Mouse (Mus musculus) adrenal gland, postnatal 14 days (tissue): ENCODE data around the gene Arl14. TPM values are rescaled to one million over a fixed set of nuclear protein-coding genes. Genes with fewer than 3 reads are reported as not detected.
"Not testable (repeated sequence)": the region's sequence is repeated elsewhere in the genome, so short reads cannot be mapped to it uniquely, and the experiment has no call there.

ENCODE experiments used
- DNase-seq: peaks from one replicate; pipeline ENCODE4 v3.0.0; 2021; ENCODE audit warnings: mixed read lengths
- total RNA-seq: library from RNA; stranded (reverse); gene quantifications from 2 replicates; pipeline ENCODE4 v1.2.3, GENCODE M21; 2021

Gene Arl14
- total RNA-seq, 1 experiment from 2014 or later = not detected

DNA sequence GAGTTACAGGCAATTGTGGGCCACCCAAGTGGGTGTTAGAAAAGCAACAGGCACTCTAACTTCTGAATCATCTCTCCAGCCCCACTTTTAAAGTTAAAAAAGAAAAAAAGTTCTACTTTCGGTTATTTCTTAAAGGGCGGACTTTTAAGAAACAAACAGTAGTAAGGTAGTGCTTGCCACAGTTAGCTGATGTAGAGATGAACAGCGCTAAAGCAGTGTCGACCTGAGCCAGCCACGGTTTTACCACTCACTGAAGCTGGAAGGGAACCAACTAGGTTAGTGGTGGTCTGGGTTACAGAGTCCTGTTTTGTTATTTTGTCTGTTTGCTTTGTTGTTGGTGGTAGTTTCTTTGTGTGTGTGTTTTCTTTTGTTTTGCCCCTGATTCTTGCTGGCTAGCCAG, 8.8 kb upstream of the Arl14 start:
- DNase-seq = no peak

GRCm38 (mm10) chr3:69214566-69214965, 7.7 kb upstream of the Arl14 start:
- DNase-seq = no peak

- DNase-seq = no peak
Observed at GRCm38 (mm10) chr3:69222502-69222900, 282 bp downstream of the Arl14 start.

- no peak for DNase-seq
Observed at GRCm38 (mm10) chr3:69222987-69223386, 768 bp downstream of the Arl14 start.

- DNase-seq = no peak
Observed at GRCm38 (mm10) chr3:69223666-69224065, 1.4 kb downstream of the Arl14 start.

- no peak for DNase-seq
Observed at GRCm38 (mm10) chr3:69225019-69225418, 2.8 kb downstream of the Arl14 start.

GRCm38 (mm10) chr3:69226496-69226895, 4.3 kb downstream of the Arl14 start:
- no peak for DNase-seq

- DNase-seq = no peak
Observed at GRCm38 (mm10) chr3:69228002-69228401, 5.8 kb downstream of the Arl14 start.

- DNase-seq = no peak
Observed at GRCm38 (mm10) chr3:69231522-69232138, 9.4 kb downstream of the Arl14 start.

DNA sequence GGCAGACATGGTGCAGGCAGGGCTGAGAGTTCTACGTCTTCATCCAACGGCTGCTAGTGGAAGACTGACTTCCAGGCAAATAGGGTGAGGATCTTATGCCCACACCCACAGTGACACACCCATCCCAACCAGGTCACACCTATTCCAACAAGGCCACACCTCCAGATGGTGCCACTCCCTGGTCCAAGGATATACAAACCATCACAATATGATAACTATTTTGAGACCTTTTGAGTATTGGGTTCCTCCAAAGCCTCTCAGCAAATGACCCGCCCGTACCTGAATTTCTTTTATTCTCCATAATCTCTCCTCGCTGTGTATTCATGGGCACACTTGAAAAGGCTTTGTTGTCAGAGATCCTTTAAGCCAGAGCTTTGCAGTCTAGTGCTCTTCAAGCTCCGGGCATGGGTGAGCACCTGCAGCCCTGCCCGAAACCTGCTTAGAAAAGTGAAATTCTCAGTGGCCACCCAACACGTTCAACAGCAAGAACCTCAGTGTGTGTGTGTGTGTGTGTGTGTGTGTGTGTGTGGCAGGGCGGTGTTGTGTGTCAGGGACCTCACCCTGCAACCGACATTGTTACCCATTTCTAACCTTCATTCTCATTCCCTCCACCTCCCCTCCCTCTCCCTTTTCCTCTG, 11.5 kb downstream of the Arl14 start:
- DNase-seq = not testable (repeated sequence)

DNA sequence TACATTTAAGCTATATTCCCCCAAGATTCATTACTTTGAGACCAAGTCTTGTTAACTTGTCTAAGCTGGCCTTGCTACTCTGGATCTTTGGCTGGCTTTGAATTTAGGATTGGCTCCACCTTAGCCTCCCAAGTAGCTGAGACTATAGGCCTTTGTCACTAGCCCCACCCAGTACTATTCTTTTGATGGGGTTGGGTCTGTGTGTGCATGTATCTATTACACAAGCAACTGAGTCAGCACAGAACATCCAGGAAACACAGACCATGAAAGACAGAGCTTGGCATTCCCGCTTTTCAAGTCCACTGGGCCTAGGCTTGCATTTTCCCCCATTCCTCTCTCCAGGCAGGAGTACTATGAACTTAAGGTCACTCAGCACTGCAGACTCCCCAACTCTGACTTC, 12.3 kb downstream of the Arl14 start:
- DNase-seq = no peak

- DNase-seq = no peak
Observed at GRCm38 (mm10) chr3:69235806-69236205, 13.6 kb downstream of the Arl14 start.

GRCm38 (mm10) chr3:69236491-69236890, 14.3 kb downstream of the Arl14 start:
- DNase-seq = no peak

- DNase-seq = peak; percentile 69
Observed at GRCm38 (mm10) chr3:69238141-69238851, 16.1 kb downstream of the Arl14 start.

- no peak for DNase-seq
Observed at GRCm38 (mm10) chr3:69239246-69239645, 17.0 kb downstream of the Arl14 start.

- no peak for DNase-seq
Observed at GRCm38 (mm10) chr3:69241020-69241419, 18.8 kb downstream of the Arl14 start.

DNA sequence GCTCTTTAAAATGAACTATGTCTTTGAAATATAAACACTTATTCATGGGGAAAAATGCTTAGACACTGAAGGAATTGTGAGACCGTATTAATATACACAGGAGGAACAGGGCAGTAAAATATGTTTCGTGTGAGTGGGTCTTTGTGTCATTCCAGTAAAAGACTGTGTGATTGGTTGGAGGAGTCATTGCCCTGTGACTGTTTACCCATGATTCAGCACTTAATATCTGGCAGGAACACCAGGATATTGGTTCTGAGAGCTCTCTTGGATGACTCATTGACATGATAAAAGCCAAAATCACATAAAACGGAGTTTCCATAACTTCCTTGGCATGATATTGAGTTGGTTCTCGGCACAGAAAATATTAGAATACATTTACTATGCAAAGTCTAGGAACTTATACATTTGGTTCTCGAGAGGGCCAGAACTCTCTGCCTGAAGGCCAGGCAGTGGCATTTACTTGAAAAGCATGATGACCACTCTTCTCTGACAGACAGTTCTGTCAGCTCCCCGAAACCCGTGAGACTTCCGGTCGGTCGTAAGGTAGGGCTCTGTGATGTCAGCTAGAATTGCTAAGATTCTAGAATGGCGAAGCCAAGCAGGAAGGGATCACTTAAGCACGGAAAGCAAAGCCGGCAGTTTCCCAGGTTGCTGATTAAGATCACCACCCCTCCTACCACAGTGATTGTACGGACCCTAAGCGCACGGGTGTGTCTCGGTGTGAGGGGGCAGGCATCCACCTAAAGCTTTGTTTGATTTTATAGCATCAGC, 31.1 kb downstream of the Arl14 start:
- DNase-seq = no peak

DNA sequence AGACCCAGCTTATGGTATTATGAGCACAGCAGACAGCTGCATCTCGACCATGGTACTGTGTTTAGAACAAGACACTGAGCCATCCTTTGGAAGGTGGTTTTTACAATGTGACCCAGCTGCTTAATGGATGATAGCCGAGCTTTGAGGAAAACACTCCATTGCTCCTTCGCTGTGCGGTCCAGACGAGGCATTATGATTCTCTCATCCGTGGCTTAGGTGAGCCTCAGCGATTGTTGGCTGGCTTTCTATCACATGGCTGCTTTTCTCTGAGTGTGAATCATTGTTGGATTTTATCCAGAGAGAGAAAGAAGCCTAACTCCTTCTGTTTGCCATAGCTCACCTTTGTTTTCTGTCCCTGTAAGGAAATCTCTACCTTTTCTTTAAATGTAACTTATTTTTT, 32.5 kb downstream of the Arl14 start:
- no peak for DNase-seq

DNA sequence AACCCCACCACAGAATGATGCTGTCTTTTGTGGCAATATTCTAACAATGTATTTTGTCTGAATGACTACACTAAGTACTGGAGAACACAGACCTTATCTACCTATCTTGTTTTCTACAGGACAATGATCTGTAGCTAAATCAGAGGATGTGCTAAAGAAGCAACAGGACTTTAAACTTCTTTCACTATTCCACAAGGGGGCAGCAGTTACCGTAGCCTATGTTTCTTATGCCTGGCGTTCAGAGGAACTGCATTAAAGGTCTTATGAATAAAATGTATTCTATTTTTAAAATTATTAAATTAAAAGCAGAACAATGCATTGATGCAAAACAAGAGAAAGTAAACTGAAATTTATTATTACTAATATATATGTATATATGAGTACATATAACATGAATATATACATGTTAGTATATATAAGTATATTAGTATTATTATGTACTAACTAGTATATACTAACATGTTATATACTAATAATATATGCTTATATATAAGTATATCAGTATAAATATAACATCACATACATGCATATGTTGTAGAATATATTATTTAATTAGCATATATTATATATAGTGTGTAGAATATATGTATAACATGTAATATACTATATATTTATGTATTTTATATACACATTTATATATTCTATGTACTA, 35.0 kb downstream of the Arl14 start:
- DNase-seq = peak; percentile 69

DNA sequence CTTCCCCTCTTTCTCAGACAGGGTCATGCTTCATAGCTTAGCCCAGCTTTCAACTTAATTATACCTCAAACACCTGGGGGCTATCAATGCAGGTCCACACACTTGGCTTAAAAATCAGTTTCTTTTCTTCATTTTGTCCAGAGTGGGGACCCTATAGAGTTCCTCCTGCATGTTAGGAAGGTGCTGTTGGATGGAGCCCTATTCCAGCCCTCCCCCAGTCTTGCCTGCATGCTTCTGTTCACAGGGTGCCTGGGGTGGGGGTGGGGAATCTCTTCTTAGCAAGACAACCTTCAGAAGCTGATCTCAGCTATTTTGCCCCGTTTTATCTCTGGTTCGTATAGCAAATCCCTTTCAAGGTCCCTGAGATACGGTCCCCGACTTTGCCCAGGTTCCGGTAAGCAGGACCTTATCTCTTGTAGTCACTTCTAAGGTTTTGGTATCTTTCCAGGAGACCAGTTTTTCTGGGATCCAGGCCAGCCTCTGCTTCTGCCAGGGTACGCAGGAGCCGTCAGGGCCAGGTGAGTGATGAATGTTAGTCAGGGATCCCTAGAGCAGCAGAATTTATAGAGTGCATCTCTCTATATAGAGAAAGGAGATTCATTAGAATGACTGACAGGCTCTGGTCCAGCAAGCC, 40.9 kb downstream of the Arl14 start:
- DNase-seq = peak; percentile 60

GRCm38 (mm10) chr3:69264299-69264698, 42.1 kb downstream of the Arl14 start:
- not testable (repeated sequence) for DNase-seq

GRCm38 (mm10) chr3:69271812-69272211, 49.6 kb downstream of the Arl14 start:
- DNase-seq = no peak
